Mouse (Mus musculus) forelimb bud, embryonic 11.5 days (tissue): ENCODE measurements at regions not wholly inside any gene's neighbourhood (a gene's known extent, or its start where the extent isn't known, plus 50 kb on each side); places are given as distances from the start of the nearest gene placed in this dataset.
A peak's percentile ranks its signal among the peaks of the same experiment; 100 is the strongest.

Source experiments
- DNase-seq: peaks from one replicate; pipeline ENCODE4 v3.0.0-alpha.2; 2012; ENCODE audit warnings: low read depth, low spot score

- no peak for DNase-seq
Measured at GRCm38 (mm10) chr4:33786027-33786426, 138.4 kb upstream of the Cnr1 start.

- no peak for DNase-seq
Measured at GRCm38 (mm10) chr4:33786958-33787357, 137.4 kb upstream of the Cnr1 start.

- no peak for DNase-seq
Measured at GRCm38 (mm10) chr4:33793398-33793797, 131.0 kb upstream of the Cnr1 start.

GRCm38 (mm10) chr4:33795461-33795860 lies 128.9 kb upstream of the Cnr1 start:
- DNase-seq: no peak

- no peak for DNase-seq
Measured at GRCm38 (mm10) chr4:33797964-33798363, 126.4 kb upstream of the Cnr1 start.

GRCm38 (mm10) chr4:33798654-33799053 lies 125.7 kb upstream of the Cnr1 start:
- no peak for DNase-seq

- DNase-seq: no peak
Measured at GRCm38 (mm10) chr4:33799110-33799509, 125.3 kb upstream of the Cnr1 start.

GRCm38 (mm10) chr4:33799831-33800230 lies 124.6 kb upstream of the Cnr1 start:
- DNase-seq: no peak

- no peak for DNase-seq
Measured at GRCm38 (mm10) chr4:33812338-33812737, 112.1 kb upstream of the Cnr1 start.

GRCm38 (mm10) chr4:33823850-33824249 lies 100.5 kb upstream of the Cnr1 start:
- DNase-seq: peak; percentile 55

- DNase-seq: no peak
Measured at GRCm38 (mm10) chr4:33833134-33833533, 91.3 kb upstream of the Cnr1 start.

GRCm38 (mm10) chr4:33838436-33838835 lies 86.0 kb upstream of the Cnr1 start:
- no peak for DNase-seq

- no peak for DNase-seq
Measured at GRCm38 (mm10) chr4:33840119-33840518, 84.3 kb upstream of the Cnr1 start.

GRCm38 (mm10) chr4:33845611-33846395 lies 78.6 kb upstream of the Cnr1 start:
- no peak for DNase-seq

GRCm38 (mm10) chr4:33850249-33850648 lies 74.1 kb upstream of the Cnr1 start:
- no peak for DNase-seq

GRCm38 (mm10) chr4:33852294-33852693 lies 72.1 kb upstream of the Cnr1 start:
- no peak for DNase-seq

GRCm38 (mm10) chr4:33855112-33855511 lies 69.3 kb upstream of the Cnr1 start:
- DNase-seq: no peak

GRCm38 (mm10) chr4:33867126-33867525 lies 57.3 kb upstream of the Cnr1 start:
- no peak for DNase-seq

GRCm38 (mm10) chr4:33869317-33869716 lies 55.1 kb upstream of the Cnr1 start:
- DNase-seq: no peak
